Comparison of ENCODE assay signal across 9 mouse cellular contexts in the genomic region with DNA sequence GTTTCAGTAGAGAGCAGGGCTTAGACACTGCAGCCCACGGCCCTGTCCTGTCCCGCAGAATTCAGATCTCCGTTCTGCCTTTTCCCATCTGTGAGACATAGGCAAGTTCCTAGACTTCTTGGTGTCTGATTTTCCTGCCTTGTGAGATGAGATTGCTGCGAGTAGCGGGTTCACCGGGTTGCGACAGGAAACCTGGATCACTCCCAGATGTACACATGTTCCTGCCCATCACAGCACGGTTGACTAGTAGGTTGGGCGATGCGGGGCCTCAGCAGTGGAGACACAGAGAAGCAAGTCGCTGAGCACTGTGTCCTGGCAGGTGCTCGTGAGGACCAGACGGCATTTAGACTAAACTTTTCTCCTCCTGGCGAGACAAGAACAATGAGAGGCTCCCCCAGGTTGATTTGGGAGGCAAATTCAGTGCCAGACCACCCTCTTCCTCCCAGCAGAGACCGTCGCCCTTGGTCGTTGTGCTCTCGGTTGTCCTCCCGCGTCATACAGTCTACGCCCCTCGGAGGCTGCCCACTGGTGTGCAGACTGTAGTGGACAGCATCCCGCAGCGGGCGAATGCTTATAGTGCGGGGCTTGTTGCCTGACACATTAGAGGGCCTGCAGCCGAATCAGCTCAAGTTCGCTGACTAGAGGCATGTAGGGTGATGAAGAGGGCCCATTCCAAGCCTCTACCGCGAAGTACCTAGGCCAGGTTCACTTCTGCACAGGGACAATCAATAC.
A peak's percentile ranks its signal among the peaks of the same experiment; 100 is the strongest.
DNase-seq lines count a peak whose midpoint lies in the region; ATAC-seq lines count a peak whose summit lies in the region.
"Had no signal": no experiment of that assay in that cellular context is flagged by ENCODE, and none has a peak within 500 bp of the region (broad histone marks: within the 10 kb centered on the region; RNA-seq: fewer than 3 reads in every experiment).

No protein-coding gene starts in this region.

- peak overlapping the region; percentile 53 for H3K4me2 ChIP-seq in heart, embryonic 15.5 days
- peak overlapping the region; percentile 70 for H3K4me2 ChIP-seq in hindbrain, embryonic 11.5 days (replicated peaks; ENCODE audit: low read depth, low read length)
- peak overlapping the region; percentile 76 for H3K4me2 ChIP-seq in midbrain, embryonic 15.5 days

- WGBS in heart, embryonic 15.5 days: 34% methylated on average over 30 of the region's 30 CpGs
- WGBS in hindbrain, embryonic 11.5 days: 37% methylated on average over 30 of the region's 30 CpGs
- WGBS in midbrain, embryonic 15.5 days: 30% methylated on average over 30 of the region's 30 CpGs

- H3K4me1 ChIP-seq in heart, embryonic 15.5 days (replicated peaks): peaks cover 12% of the 10 kb centered on the region
- peaks cover 10% of the 10 kb centered on the region for H3K4me1 ChIP-seq in hindbrain, embryonic 11.5 days (replicated peaks; ENCODE audit: control insufficient read depth, insufficient read depth, low read length)
- peaks cover 33% of the 10 kb centered on the region for H3K4me1 ChIP-seq in midbrain, embryonic 15.5 days

- H3K9ac ChIP-seq in heart, embryonic 15.5 days: no peak overlapping the region
- peak overlapping the region; percentile 51; the same call in 1 of the 2 replicates for H3K9ac ChIP-seq in hindbrain, embryonic 11.5 days (ENCODE audit: low read depth, low read length)
- H3K9ac ChIP-seq in midbrain, embryonic 15.5 days: peak overlapping the region; percentile 39; the same call in 1 of the 2 replicates

- H3K9me3 ChIP-seq in heart, embryonic 15.5 days (replicated peaks): no peaks in the 10 kb centered on the region
- H3K9me3 ChIP-seq in hindbrain, embryonic 11.5 days (ENCODE audit: control insufficient read depth, low read length): no peaks in the 10 kb centered on the region
- no peaks in the 10 kb centered on the region for H3K9me3 ChIP-seq in midbrain, embryonic 15.5 days

- ATAC-seq in heart, embryonic 15.5 days (replicated peaks; ENCODE audit: insufficient number of reproducible peaks, insufficient read depth, low FRiP score, low read depth): no peak
- ATAC-seq in hindbrain, embryonic 11.5 days (ENCODE audit: low FRiP score): peak; percentile 3; the same call in 1 of the 2 replicates
- no peak; the same call in 1 of the 2 replicates for ATAC-seq in midbrain, embryonic 15.5 days (replicated peaks)

- no peak for DNase-seq in heart, adult 11 months
- DNase-seq in brain, adult 2 months (ENCODE audit: low read depth, low spot score): peak; percentile 27
- DNase-seq in hindbrain, embryonic 11.5 days (ENCODE audit: low spot score): no peak
- no peak for DNase-seq in right cerebral cortex, postnatal 36 days (ENCODE audit: low spot score in 2 of 2)
- no peak for DNase-seq in cerebellum, adult 11 months
- no peak for DNase-seq in layer of hippocampus, adult 9-11 months

- H3K27me3 ChIP-seq in heart, embryonic 15.5 days: peaks cover 97% of the 10 kb centered on the region
- H3K27me3 ChIP-seq in hindbrain, embryonic 11.5 days (ENCODE audit: control insufficient read depth, insufficient read depth, low read length): peaks cover 31% of the 10 kb centered on the region
- H3K27me3 ChIP-seq in midbrain, embryonic 15.5 days (replicated peaks): 0 out of 2 replicates have a peak, but pooled peaks cover 2% of the 10 kb centered on the region

- no peaks in the 10 kb centered on the region for H3K36me3 ChIP-seq in heart, embryonic 15.5 days
- no peaks in the 10 kb centered on the region for H3K36me3 ChIP-seq in hindbrain, embryonic 11.5 days (ENCODE audit: control insufficient read depth, insufficient read depth, low read length)
- H3K36me3 ChIP-seq in midbrain, embryonic 15.5 days (replicated peaks): no peaks in the 10 kb centered on the region

- H3K27ac ChIP-seq in heart, embryonic 15.5 days: no peak overlapping the region
- no peak overlapping the region for H3K27ac ChIP-seq in hindbrain, embryonic 11.5 days (ENCODE audit: low read depth, low read length)
- H3K27ac ChIP-seq in midbrain, embryonic 15.5 days: peak overlapping the region; percentile 85; the same call in 1 of the 2 replicates
- H3K27ac ChIP-seq: macrophage had no signal

- peak overlapping the region; percentile 29 for H3K4me3 ChIP-seq in heart, embryonic 15.5 days
- H3K4me3 ChIP-seq in hindbrain, embryonic 11.5 days (ENCODE audit: low read depth, low read length): peak overlapping the region; percentile 26; the same call in 1 of the 2 replicates
- H3K4me3 ChIP-seq in midbrain, embryonic 15.5 days: peak overlapping the region; percentile 31
